Mouse (Mus musculus) heart, embryonic 10.5 days (tissue): ENCODE measurements around the gene Rgs3. TPM values are rescaled to one million over a fixed set of nuclear protein-coding genes. Genes with fewer than 3 reads are reported as not detected.

ENCODE experiments used
- DNase-seq: peaks from one replicate; pipeline ENCODE4 v3.0.0-alpha.2; 2017; ENCODE audit warnings: low spot score
- H3K27ac ChIP-seq: fragments of 300-500 bp; sonication (generic); 2 replicates; pipeline ENCODE4 v1.5.1; 2016; ENCODE audit warnings: mild to moderate bottlenecking
- H3K27me3 ChIP-seq: fragments of 300-500 bp; sonication (generic); 2 replicates; pipeline ENCODE4 v1.6.1; 2016; ENCODE audit warnings: mild to moderate bottlenecking; ENCODE audit not compliant: poor library complexity, insufficient read depth, severe bottlenecking
- H3K36me3 ChIP-seq: fragments of 300-500 bp; sonication (generic); 2 replicates; pipeline ENCODE4 v1.6.1; 2016; ENCODE audit warnings: mild to moderate bottlenecking, moderate library complexity
- H3K4me1 ChIP-seq: fragments of 300-500 bp; sonication (generic); 2 replicates; pipeline ENCODE4 v1.6.1; 2016; ENCODE audit warnings: mild to moderate bottlenecking
- H3K4me3 ChIP-seq: fragments of 300-500 bp; sonication (generic); 2 replicates; pipeline ENCODE4 v1.5.1; 2016; ENCODE audit warnings: mild to moderate bottlenecking, moderate library complexity
- H3K9me3 ChIP-seq: fragments of 300-500 bp; sonication (generic); 2 replicates; pipeline ENCODE4 v1.6.1; 2016; ENCODE audit warnings: mild to moderate bottlenecking, moderate library complexity
- WGBS: fragments of 180-500 bp; shearing (Covaris S2); methylation state at CpG from one replicate; pipeline ENCODE4 v1.1.7; 2016; 5-methylcytosine and 5-hydroxymethylcytosine counted together
- polyA plus RNA-seq: library from polyadenylated mRNA; unstranded; fragments of >200 nt; fragmentation: Nextera tagmentation; extraction: Ambion mirVana; gene quantifications from 2 replicates; pipeline ENCODE4 v1.2.1, GENCODE M21; 2016

The Rgs3 gene
- polyA plus RNA-seq, 1 experiment from 2014 or later, result 61.4 TPM

- peaks cover 45% of the 10 kb centered on the region for H3K27me3 ChIP-seq
- H3K9me3 ChIP-seq, result no peaks in the 10 kb centered on the region
- no peak for DNase-seq
- H3K4me1 ChIP-seq, result peaks cover 81% of the 10 kb centered on the region
- peaks cover 31% of the 10 kb centered on the region for H3K36me3 ChIP-seq
- 54% methylated on average over 7 of the region's 7 CpGs for WGBS
- 0 out of 2 replicates have a peak overlapping the region, but pooled peaks have one; percentile 38 for H3K27ac ChIP-seq
- H3K4me3 ChIP-seq, result no peak overlapping the region
Measured at GRCm38 (mm10) chr4:62696699-62697404, 137.2 kb downstream of the Rgs3 start.

DNA sequence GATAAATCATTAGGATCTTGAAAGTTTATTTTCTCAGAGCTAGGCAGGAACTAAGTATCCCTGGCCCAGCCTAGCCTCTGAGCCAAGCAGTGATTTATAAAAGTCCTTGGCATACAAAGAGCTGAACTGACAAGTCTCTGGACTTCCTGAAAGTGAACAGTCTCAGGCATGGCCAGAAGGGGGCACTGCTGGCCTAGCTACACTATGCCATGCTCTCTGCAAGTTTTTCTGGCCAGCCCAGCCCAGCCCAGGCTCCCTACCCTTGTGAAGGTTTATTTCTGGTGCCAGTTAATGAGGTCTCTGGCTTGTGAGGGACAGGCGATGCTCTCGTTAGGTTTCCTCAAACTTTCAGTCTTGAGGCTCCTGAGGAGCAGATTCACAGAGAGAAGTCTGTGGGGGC lies 137.8 kb downstream of the Rgs3 start:
- peak overlapping the region; percentile 75 for H3K27ac ChIP-seq
- H3K4me3 ChIP-seq, result no peak overlapping the region; the same call in 1 of the 2 replicates
- 17% methylated on average over 2 of the region's 2 CpGs for WGBS
- peaks cover 77% of the 10 kb centered on the region for H3K4me1 ChIP-seq
- no peaks in the 10 kb centered on the region for H3K9me3 ChIP-seq
- H3K36me3 ChIP-seq, result peaks cover 26% of the 10 kb centered on the region
- H3K27me3 ChIP-seq, result peaks cover 39% of the 10 kb centered on the region
- DNase-seq, result peak; percentile 93

GRCm38 (mm10) chr4:62698521-62698920 lies 138.9 kb downstream of the Rgs3 start:
- peaks cover 29% of the 10 kb centered on the region for H3K27me3 ChIP-seq
- H3K4me3 ChIP-seq, result no peak overlapping the region
- no peak for DNase-seq
- peaks cover 28% of the 10 kb centered on the region for H3K36me3 ChIP-seq
- peak overlapping the region; percentile 49; the same call in 1 of the 2 replicates for H3K27ac ChIP-seq
- H3K4me1 ChIP-seq, result peaks cover 74% of the 10 kb centered on the region
- no peaks in the 10 kb centered on the region for H3K9me3 ChIP-seq
- 51% methylated on average over 3 of the region's 3 CpGs for WGBS

DNA sequence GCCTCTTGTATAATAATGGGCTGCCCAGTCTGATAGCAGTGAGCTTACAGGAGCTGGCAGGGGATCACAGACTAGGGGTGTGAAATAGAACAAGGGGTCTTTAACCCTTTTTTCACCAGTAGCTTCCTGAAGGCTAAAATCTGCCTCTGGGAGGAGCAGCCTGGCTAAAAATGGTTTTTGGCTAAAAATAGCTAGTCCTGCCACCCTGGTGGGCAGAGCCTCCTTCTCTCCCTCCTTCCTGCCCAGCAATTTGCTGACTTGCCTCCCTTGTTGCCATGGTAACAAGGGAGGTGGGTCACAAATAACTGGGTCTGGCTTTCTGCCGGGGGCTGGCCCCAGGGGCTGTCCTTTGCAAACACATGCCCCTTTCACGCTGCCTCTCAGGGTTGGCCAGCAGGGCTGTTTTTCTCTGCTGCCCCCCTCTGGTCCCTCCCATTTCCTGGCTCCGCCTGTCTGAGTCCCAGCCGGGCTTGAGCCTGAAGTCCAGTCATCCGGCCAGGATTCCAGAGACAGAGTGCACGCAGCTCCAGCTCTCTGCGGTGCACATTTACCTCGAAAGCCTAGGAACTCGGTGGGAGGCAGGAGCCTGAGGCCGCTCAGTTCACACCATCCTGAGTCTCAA lies 139.7 kb downstream of the Rgs3 start:
- Histone ChIP-seq H3K4me3 (peak overlapping the region; percentile 64), H3K9me3 (no peaks in the 10 kb centered on the region), H3K36me3 (peaks cover 36% of the 10 kb centered on the region), H3K27ac (peak overlapping the region; percentile 89), H3K4me1 (peaks cover 69% of the 10 kb centered on the region), H3K27me3 (peaks cover 22% of the 10 kb centered on the region)
- peak; percentile 97 for DNase-seq
- under 1% methylated on average over 10 of the region's 10 CpGs for WGBS

DNA sequence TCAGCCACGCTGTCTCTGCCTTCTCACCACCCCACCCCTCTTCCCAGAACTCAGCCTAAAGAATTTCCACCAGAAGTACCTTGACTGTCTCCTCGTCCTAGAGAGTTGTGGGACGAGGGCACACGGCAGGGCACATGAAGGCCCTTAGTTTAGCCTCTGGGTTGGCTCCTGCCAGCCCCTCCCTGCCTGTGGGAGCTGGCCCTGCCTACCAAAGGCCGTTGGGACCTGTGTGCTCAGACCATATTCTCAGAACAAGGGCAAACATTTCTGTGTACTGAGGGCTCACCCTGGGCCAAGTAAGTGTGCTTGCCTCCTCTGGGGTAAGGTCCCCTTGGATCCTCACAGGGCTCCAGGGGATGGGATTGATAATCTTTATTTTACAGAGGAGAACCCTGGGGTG lies 140.8 kb downstream of the Rgs3 start:
- Histone ChIP-seq H3K9me3 (no peaks in the 10 kb centered on the region), H3K27me3 (peaks cover 11% of the 10 kb centered on the region), H3K36me3 (peaks cover 36% of the 10 kb centered on the region), H3K4me1 (peaks cover 63% of the 10 kb centered on the region), H3K27ac (peak overlapping the region; percentile 89), H3K4me3 (peak overlapping the region; percentile 64)
- no peak for DNase-seq
- WGBS, result 38% methylated on average over 5 of the region's 5 CpGs

GRCm38 (mm10) chr4:62703151-62703550 lies 143.5 kb downstream of the Rgs3 start:
- DNase-seq, result no peak
- H3K9me3 ChIP-seq, result no peaks in the 10 kb centered on the region
- H3K27ac ChIP-seq, result 0 out of 2 replicates have a peak overlapping the region, but pooled peaks have one; percentile 12
- peaks cover 35% of the 10 kb centered on the region for H3K36me3 ChIP-seq
- H3K27me3 ChIP-seq, result no peaks in the 10 kb centered on the region
- H3K4me1 ChIP-seq, result peaks cover 50% of the 10 kb centered on the region
- no peak overlapping the region for H3K4me3 ChIP-seq
- 78% methylated on average over 9 of the region's 9 CpGs for WGBS

DNA sequence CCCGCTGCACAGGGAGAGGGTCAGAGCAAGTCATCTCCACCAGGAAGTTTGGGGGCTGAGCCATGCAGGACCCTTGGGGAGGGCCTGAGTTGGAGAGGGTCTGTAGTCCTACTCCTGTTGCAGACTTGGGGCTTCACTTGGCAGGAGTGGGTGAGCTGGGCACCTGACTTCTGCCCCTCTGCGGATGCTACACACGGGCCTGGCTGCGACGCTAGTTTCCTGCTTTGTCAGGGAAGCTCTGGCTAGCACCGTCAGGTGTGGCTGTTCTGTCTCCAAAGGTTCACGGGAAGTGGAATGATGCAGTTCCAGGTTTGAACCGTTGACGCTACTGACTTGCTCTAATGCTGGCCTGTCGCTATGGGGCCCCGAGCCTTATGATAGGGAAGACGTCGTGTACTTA lies 144.6 kb downstream of the Rgs3 start:
- WGBS, result 89% methylated on average over 13 of the region's 13 CpGs
- peaks cover 35% of the 10 kb centered on the region for H3K36me3 ChIP-seq
- no peak overlapping the region for H3K27ac ChIP-seq
- no peak overlapping the region for H3K4me3 ChIP-seq
- no peaks in the 10 kb centered on the region for H3K9me3 ChIP-seq
- no peak for DNase-seq
- no peaks in the 10 kb centered on the region for H3K27me3 ChIP-seq
- H3K4me1 ChIP-seq, result peaks cover 46% of the 10 kb centered on the region

DNA sequence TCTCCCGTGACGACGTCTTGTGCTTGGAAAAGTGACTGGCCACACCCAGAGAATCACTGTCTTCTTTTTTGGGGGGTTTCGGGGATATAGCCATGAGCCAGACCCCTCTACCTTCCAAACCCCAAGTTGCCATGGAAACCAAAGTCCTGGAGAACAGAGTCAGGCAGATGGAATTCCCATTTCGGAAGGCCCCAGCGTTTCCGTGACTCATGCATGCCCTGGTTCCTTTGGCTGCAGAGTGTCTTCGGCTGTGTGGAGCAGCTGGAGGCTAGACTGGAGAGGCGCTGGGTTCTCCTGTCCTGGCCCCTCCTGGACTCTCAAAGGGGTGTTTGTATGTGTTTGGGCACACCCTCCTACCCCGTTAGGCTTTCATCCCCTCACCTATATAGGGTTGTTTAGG lies 145.4 kb downstream of the Rgs3 start:
- no peaks in the 10 kb centered on the region for H3K27me3 ChIP-seq
- H3K9me3 ChIP-seq, result no peaks in the 10 kb centered on the region
- no peak overlapping the region for H3K4me3 ChIP-seq
- H3K4me1 ChIP-seq, result peaks cover 38% of the 10 kb centered on the region
- H3K36me3 ChIP-seq, result peaks cover 35% of the 10 kb centered on the region
- WGBS, result 76% methylated on average over 10 of the region's 10 CpGs
- H3K27ac ChIP-seq, result peak overlapping the region; percentile 5; the same call in 1 of the 2 replicates
- DNase-seq, result no peak

DNA sequence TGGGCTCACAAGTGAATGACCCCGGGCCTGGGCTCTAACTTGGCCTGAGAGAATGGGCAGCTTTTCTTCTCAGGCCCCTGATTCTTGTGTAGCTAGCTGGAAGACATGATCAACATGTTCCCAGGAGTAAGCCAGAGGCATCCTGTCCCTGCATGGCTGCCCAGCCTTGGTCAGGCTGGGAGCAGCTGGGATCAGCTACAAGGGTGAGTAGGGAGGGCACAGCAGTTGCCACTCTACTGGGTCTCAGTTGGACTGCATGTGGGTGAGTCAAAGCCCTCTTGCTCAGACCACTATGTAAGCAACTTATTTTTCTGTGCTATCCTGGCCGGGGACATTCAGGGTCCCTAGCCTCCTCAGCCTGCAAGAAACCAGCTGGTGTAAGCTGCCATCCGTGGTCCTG lies 146.1 kb downstream of the Rgs3 start:
- peaks cover 31% of the 10 kb centered on the region for H3K4me1 ChIP-seq
- H3K27ac ChIP-seq, result no peak overlapping the region
- WGBS, result 52% methylated on average over 3 of the region's 3 CpGs
- H3K36me3 ChIP-seq, result peaks cover 30% of the 10 kb centered on the region
- no peaks in the 10 kb centered on the region for H3K27me3 ChIP-seq
- no peaks in the 10 kb centered on the region for H3K9me3 ChIP-seq
- DNase-seq, result no peak
- no peak overlapping the region for H3K4me3 ChIP-seq

DNA sequence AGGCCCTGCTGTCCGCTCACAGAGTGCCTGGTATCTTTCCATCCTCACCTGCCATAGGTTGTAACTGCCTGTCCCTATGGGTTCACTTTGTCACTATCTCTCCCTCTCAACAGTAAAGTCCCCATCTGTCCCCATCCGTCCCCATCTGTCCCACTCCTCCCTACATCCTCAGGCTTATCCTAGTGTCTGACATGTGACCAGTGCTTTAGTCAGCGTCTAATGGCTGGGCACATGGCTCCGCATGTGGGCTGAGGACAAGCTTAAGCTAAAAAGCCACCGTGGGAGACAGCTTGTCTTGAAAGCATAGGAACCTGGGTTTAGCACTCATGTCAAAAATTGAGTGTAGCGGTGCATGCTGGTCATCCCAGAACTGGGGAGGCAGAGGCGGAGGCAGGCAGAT lies 148.4 kb downstream of the Rgs3 start:
- no peaks in the 10 kb centered on the region for H3K27me3 ChIP-seq
- H3K4me1 ChIP-seq, result peaks cover 17% of the 10 kb centered on the region
- H3K4me3 ChIP-seq, result no peak overlapping the region
- 65% methylated on average over 7 of the region's 7 CpGs for WGBS
- no peaks in the 10 kb centered on the region for H3K9me3 ChIP-seq
- DNase-seq, result no peak
- H3K36me3 ChIP-seq, result peaks cover 15% of the 10 kb centered on the region
- no peak overlapping the region for H3K27ac ChIP-seq

- Histone ChIP-seq H3K4me1 (peaks cover 12% of the 10 kb centered on the region; the same call in 1 of the 2 replicates), H3K36me3 (peaks cover 6% of the 10 kb centered on the region; the same call in 1 of the 2 replicates), H3K27me3 (no peaks in the 10 kb centered on the region), H3K27ac (no peak overlapping the region), H3K4me3 (no peak overlapping the region), H3K9me3 (no peaks in the 10 kb centered on the region)
- no peak for DNase-seq
- 77% methylated on average over 1 of the region's 1 CpGs for WGBS
Measured at GRCm38 (mm10) chr4:62708994-62709393, 149.3 kb downstream of the Rgs3 start.

- no peaks in the 10 kb centered on the region for H3K27me3 ChIP-seq
- 85% methylated on average over 5 of the region's 5 CpGs for WGBS
- no peak for DNase-seq
- H3K27ac ChIP-seq, result no peak overlapping the region
- H3K36me3 ChIP-seq, result peaks cover 1% of the 10 kb centered on the region; the same call in 1 of the 2 replicates
- H3K4me1 ChIP-seq, result peaks cover 12% of the 10 kb centered on the region; the same call in 1 of the 2 replicates
- H3K9me3 ChIP-seq, result no peaks in the 10 kb centered on the region
- no peak overlapping the region for H3K4me3 ChIP-seq
Measured at GRCm38 (mm10) chr4:62709448-62709847, 149.8 kb downstream of the Rgs3 start.

DNA sequence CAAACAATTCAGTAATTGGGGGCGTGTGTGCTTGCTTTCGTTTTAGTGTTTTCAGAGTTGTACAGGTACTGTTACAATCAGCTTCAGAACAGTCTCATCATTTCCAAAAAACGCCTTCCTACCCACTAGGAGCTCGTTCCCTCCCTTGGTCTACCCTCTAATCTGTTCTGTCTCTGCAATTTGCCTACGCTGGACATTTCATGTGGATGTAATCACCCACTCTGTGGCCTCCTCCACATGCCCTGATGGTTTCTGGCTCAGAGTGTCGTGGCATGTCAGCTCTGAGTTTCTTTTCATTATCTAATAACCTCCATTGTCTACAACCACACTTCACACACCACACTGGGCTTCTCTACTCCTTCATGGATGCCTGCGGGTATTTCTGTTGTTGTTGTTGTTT lies 151.5 kb downstream of the Rgs3 start:
- H3K4me3 ChIP-seq, result no peak overlapping the region
- no peak for DNase-seq
- no peaks in the 10 kb centered on the region for H3K9me3 ChIP-seq
- 80% methylated on average over 7 of the region's 7 CpGs for WGBS
- no peaks in the 10 kb centered on the region for H3K36me3 ChIP-seq
- H3K27ac ChIP-seq, result no peak overlapping the region
- H3K27me3 ChIP-seq, result no peaks in the 10 kb centered on the region
- H3K4me1 ChIP-seq, result 0 out of 2 replicates have a peak, but pooled peaks cover 8% of the 10 kb centered on the region
